Mouse (Mus musculus) layer of hippocampus, adult 18-20 months (tissue): Measurements from ENCODE around the gene Fam184a. TPM values are rescaled to one million over a fixed set of nuclear protein-coding genes. Genes with fewer than 3 reads are reported as not detected.
"Not testable (repeated sequence)": the region's sequence is repeated elsewhere in the genome, so short reads cannot be mapped to it uniquely, and the experiment has no call there.

Experiments used
- DNase-seq, 2 experiments: peaks; one replicate each; pipeline ENCODE4 v3.0.0; 2022; ENCODE audit warnings: low spot score in 2 of 2
- total RNA-seq, 2 experiments: library from RNA; stranded (reverse); gene quantifications; 2 replicates each; pipeline ENCODE4 v1.2.3; 2021

Fam184a gene
- total RNA-seq, 2 experiments from 2014 or later, result 23.4 to 24.6 TPM

- DNase-seq, result no peak
These were observed 59.7 kb downstream of the Fam184a start for GRCm38 (mm10) chr10:53691263-53691662.

DNA sequence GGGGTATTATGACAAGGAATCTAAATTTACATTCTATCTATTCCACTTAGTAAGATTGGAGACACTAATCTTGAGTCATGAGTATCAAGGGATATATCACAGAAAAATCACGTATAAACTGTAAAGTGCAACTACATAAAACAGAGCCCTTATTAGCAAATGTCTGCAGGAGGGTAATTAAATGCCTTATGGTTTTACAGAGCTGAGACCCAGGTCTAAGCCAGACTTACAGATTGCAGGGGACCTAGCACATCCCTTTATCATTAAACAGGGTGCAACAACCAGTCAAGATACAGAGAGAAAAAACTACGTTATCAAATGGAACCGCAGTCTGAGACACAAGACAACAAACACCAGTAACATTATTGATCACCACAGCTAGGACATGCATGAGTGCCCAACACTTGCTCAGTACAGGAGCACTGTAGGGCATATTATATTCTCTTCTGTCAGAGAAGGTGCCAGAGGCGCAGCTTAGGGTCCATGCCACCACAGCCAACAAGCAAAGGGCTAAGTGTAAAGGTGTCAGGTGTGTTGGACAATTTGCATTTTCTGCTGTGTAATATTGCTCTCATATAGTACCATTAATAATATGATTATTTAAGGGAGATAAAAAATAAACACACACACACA, 61.9 kb downstream of the Fam184a start:
- no peak for DNase-seq

- DNase-seq, result no peak
These were observed 62.4 kb downstream of the Fam184a start for GRCm38 (mm10) chr10:53688533-53688932.

GRCm38 (mm10) chr10:53687888-53688287, 63.0 kb downstream of the Fam184a start:
- DNase-seq, result no peak

DNA sequence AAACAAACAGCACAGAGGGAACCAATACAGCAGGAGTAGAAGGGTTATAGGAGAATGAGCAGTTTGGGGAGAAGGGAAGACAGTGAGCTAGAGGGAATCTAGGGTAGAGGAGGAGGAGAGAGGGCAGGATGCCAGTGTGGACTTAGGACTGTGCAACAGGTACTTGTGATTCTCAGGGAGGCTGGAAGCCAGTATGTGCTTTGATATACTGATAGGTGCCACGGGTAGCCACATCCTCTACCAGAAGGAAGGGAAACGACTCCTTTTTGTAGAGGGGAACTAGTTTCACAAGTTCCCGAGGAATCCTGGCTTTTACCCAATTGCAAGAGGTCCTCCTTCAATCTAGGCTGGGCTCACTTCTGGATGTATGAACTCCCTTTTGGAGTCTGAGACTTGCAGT, 65.1 kb downstream of the Fam184a start:
- no peak for DNase-seq

DNA sequence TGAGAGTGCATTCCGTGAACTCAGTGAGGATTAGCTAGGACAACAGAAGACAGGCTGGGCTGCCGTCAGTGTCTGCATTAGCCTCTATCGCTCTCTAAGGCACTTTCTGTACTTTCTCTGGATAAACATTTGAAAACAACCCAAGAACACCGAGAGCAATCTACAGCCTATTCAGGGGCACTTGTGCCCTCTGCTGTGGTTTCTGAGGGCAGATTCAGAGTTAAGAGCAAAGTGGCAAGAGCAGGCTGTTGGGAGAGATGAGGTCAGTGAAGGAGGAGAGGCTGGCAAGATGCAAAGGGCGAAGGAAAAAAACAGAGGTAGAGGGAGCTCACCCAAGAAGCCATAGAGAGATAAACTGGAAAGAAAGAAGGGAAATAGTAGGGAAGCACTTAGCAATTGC, 67.7 kb downstream of the Fam184a start:
- no peak for DNase-seq

- DNase-seq, result no peak
These were observed 71.0 kb downstream of the Fam184a start for GRCm38 (mm10) chr10:53679690-53680557.

GRCm38 (mm10) chr10:53661788-53662187, 89.1 kb downstream of the Fam184a start:
- no peak for DNase-seq

- DNase-seq, result not testable (repeated sequence)
These were observed 96.7 kb downstream of the Fam184a start for GRCm38 (mm10) chr10:53654239-53654638.

DNA sequence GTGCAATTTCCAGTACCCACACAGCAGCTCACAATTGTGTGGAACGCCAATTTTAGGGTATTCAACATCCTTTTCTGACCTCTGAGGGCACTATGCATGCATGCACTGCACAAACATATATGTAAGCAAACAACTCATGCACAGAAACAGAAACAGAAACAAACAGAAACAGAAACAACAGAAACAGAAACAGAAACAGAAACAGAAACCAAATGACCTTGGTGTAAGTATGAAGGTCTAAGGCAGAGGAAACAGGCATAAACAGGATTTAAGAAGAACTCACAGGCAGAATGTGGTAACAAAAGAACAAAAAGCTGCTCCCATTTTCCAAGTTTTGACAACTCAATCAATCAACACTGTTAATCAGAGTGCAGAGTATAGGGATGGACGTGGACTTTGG, 100.2 kb downstream of the Fam184a start:
- no peak for DNase-seq

DNA sequence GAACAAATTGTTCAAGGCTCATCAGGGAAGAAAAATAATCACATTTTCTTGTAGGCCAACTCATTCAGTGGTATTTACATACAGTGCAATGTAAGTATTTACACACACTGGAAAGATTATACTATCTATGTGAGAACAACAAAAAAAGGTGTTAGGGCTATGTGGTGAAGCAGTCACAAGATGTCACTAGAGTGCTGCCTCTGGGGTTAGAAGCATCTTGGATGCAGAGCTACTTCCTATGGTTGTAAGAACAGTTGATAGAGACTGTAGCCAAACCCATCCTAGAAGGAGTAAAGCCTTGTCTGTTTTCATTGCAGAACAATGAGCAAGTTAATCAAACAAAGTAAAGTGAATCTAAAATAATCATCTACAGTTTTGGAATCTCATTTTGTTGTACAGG, 109.4 kb downstream of the Fam184a start:
- peak in 1 of 2 experiments; percentile 74 for DNase-seq

DNA sequence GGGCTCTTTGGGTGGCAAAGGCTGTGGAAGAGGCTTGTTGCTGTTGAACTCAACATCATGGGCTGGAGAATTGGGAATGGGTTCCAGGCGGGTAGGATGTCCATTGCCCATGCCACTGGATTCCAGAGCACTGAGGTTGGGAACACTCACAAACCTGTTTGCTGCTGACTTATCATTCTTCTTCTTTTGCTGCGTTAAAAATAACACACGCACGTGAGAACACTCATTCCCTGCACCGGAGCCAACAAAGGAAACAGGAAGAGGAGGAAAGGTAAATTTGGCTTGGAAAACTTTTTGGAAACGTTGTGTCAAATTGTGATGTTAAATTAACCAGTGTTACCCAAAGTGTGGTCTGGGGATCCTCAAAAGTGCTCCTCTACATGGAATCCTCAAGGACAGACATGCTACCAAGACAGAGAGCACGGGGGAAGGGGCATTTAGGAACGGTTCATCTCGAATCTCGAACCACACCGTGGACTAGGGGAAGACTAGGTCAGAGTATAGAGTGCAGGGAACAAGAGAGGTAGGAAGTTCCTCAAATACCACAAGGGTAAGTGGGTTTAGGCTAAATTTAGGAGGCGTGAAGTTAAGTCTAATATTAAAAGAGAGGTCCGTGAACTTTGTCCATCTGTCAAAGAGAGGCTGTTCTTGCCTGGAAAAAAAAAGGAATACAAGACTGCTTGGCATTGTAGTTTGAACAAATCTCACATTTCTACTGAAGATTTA, 115.5 kb downstream of the Fam184a start:
- no peak for DNase-seq

GRCm38 (mm10) chr10:53634160-53634559, 116.8 kb downstream of the Fam184a start:
- no peak for DNase-seq

GRCm38 (mm10) chr10:53630339-53630738, 120.6 kb downstream of the Fam184a start, which contains the start of gene Mcm9:
Gene Mcm9 (minus strand): TSS chr10:53630439.
- not testable (repeated sequence) for DNase-seq

DNA sequence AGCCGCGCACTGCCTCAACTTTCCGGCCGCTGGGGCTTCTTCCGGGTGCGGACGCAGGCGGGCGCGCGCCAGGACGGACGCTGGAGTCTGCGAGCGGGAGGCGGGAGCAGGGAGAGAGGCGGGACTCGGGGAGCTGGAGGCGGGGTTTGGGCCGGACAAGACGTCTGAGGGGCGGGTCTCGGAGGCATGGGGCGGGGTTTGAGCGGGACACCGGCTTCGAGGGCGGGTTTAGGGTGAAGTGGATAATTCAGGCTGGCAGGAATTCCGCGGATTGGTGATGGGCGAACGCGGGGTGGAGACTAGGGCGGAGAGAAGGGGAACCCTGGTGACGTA, 121.0 kb downstream of the Fam184a start:
- DNase-seq, result peak; percentile 94 to 96

- peak; percentile 81 to 89 for DNase-seq
These were observed 121.5 kb downstream of the Fam184a start for GRCm38 (mm10) chr10:53629247-53629917.

- no peak for DNase-seq
These were observed 134.9 kb downstream of the Fam184a start for GRCm38 (mm10) chr10:53615850-53616616.

DNA sequence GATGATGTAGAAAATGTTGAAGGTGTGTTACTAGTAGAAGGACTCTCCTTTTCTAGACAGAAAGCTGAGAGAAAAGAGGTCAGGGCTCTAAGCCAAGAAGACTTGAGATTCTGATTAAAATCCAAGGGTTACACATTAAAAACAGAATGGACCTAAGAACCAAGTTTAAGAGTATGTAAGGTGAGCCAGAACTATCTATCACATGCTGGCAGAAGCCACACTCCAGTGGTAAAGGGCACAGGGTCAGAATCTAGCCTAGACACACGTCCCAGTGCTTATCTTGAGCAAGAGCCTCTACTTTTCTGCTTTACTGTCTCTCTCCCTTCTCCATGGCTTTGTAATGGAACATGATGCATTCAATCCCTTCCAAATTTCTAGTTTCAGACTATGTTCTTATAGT, 137.0 kb downstream of the Fam184a start:
- no peak for DNase-seq

DNA sequence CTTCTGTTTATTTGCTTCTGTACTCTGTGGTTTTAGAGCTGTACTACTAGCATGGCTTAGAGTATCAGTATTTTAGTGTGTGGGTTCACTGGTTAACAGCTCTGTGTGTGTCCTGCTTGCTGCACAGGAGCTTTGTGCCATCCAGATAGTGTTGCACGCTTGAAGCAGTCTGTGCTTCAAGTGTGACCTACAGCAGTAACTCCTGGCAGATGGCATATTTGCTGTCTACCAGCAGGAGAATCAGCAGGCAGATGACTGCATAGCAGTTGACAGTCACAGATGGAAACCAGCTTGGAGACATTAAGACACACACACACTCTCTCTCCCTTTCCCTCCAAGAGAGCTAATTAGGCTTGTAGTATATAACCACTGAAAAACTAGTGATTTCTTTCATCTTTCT, 138.8 kb downstream of the Fam184a start:
- peak; percentile 72 to 82 for DNase-seq

GRCm38 (mm10) chr10:53608274-53608673, 142.6 kb downstream of the Fam184a start:
- no peak for DNase-seq

- no peak for DNase-seq
These were observed 145.6 kb downstream of the Fam184a start for GRCm38 (mm10) chr10:53605328-53605727.
